Mouse (Mus musculus): ENCODE results near the gene Rnf43.

Gene Rnf43

GRCm38 (mm10) chr11:87745632-87746555 lies 83.4 kb downstream of the Rnf43 start:
- DNase-seq (ENCODE audit: low read depth): no peak

DNA sequence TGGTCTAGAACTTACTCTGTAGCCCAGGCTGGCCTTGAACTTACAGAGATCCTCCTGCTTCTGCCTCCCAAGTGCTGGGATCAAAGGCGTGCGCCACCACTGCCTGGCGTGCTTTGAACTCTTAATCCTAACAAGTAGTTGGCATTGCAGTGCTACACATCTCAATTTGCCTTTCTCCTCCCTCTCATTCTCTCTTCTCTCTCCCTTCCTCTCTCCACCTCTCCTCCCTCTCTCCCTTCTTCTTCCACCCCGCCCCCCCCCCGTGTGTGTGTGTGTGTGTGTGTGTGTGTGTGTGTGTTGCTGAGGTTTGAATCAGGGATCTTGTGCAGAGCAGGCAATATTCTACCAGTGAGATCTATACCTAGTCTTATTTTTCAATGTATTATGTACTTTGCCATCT lies 84.8 kb downstream of the Rnf43 start:
- no peak for DNase-seq (ENCODE audit: low read depth)

- DNase-seq (ENCODE audit: low read depth): no peak
Measured at GRCm38 (mm10) chr11:87747716-87748115, 85.2 kb downstream of the Rnf43 start.

DNA sequence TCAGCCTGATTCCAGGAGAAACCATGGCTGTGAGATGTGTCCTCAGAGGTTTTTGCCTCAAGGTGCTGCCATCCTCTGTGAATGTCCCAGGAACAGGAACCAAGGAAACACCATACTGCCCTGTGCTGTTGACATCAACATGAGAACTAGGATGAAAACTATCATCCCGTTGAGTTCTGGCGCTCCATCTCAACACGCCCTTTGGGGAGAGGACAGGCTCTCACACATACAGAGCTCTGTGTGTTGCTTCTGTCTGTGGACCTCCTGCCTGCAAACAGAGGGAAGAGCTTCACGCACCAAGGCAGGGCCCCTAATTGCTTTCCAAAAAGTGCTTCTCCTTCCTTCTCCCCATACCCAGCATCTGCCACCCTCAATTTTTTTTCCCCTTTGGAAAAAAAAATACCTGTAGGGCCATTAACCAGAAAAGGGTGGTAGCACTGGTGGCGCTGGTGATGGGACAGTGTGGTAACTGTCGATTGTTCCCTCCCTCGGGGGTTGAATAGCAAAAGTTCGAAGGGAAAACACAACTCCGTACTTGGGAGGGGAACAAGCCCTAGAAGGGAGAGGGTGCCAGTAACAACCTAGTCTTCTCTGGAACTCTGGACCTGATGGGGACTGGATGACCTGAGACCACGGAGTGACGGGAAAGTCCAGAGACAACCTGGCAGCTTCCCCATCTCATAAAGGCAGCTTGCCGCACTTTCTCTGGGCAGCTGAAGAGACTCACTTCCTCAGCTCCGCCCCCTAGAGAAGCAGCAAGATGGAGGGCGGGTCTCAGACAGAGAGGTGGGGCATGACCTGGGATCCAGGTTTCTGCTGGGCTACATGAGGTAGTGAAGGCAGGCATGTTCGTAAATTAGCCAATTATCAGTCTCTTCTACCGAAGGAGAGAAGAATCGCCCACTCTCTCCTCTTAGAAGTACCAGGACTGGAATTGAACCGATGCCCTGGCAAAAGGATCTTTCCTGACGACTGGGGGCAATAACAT lies 85.9 kb downstream of the Rnf43 start:
- DNase-seq (ENCODE audit: low read depth): peak; percentile 92

- peak; percentile 94 for DNase-seq (ENCODE audit: low read depth)
Measured at GRCm38 (mm10) chr11:87749192-87750042, 86.9 kb downstream of the Rnf43 start.

GRCm38 (mm10) chr11:87750043-87750421 lies 87.5 kb downstream of the Rnf43 start:
- no peak for DNase-seq (ENCODE audit: low read depth)

DNA sequence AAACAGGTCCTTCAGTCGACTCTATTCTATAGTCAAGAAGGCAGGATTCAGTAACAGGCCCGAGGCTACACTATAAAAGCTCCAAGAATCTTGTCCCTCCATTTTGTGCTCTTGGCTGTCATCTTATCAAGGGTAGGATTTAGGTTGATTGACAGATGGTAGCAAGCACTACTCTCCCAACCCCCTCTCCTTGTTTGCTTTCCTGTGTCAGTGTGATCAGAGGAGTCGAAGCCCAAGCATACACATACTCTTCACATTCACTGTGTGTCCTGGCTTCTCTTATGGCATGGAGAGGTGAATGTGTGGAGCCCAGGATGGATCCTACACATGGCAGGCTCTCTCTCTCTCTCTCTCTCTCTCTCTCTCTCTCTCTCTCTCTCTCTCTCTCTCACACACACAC lies 88.0 kb downstream of the Rnf43 start:
- DNase-seq (ENCODE audit: low read depth): peak; percentile 88

DNA sequence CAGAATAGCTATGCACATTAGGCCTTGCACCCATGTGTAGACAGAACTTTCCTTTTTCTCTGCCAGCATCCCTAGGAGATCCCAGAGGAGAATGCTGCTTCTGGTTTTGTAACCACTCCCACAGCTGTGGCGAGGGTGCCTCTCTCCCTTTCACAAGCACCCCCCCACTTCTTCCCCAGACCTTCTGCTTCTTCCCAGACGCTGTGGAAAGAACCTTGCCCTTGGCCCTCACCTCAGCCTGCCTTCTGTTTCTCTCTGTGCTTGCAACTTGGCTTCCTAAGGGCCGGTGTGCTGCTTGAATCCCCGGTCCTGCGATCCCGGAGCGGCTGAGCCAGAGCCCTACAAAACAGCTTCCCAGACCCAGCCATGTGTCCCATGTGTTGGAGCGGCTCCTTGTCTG lies 88.5 kb downstream of the Rnf43 start:
- peak; percentile 66 for DNase-seq (ENCODE audit: low read depth)

DNA sequence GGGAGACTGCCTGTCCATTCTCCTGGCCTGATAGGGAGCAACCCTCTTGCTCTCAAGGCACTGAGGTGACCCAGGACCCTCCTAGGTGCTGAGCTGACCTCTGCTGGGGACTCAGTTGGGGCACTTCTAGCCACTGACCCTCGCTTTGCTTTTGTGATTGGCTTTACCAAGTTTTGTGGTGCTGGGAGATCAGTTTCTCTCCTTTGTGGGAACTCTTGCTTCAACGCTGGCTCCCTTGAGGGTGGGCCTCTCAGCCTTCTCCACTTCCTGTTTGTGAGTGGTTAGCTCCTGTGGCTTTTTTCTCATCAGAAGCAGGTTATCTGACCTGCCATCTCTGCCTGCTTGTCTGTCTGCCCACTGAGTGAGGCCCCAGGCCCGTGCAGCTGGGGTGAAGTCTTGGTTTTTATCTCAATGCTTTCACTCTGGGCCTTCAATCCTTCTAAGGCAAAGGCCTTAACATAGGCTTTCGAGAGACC lies 89.0 kb downstream of the Rnf43 start:
- peak; percentile 88 for DNase-seq (ENCODE audit: low read depth)

GRCm38 (mm10) chr11:87752307-87752706 lies 89.8 kb downstream of the Rnf43 start:
- DNase-seq (ENCODE audit: low read depth): no peak

DNA sequence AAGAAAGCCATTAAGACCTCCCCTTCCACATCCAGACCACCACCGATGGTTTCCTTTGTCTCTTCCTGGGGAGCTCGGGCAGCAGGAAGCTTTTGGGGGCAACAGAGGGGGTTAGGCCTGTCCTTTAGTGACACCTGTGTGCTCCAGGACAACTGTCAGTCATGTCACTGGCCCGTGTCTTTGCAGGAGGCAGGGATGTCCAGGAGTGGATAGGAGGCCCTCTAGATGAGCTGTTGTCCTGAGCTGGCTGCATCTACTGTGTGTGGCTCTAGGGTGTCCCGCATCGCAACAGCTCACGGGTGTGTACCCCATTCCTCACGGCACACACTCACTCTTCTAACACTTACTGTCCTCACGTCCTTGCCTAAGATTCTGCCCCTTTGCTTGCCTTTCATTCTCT lies 90.7 kb downstream of the Rnf43 start:
- no peak for DNase-seq (ENCODE audit: low read depth)

DNA sequence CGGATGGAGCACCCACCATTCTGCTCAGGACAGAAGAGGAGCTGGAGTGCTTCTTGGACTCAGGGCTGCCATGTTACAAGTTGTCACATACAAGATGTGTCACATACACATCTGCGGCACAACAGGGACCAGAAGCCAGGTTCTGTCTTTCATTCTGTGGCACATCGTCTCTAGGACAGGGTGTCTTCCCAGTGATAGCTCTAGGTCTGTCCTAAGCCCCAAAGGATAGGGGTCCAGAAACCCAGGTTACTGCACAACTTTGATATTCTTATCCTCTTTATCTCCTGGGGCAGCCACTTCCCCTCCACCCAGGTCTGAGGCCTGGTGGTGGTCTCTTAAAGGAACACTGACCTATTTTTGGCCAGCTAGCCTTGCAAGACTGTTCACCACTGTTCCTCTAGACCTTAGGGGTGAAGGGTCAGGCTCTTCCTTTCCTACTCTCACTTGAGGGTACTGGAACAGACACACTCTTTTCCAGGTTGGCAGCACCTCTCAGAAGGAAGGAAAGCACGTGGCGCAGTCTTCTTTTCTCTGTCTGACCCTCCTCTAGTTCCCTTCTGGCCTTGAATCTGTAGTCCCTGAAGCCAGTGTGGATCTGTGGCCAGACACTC lies 91.5 kb downstream of the Rnf43 start:
- DNase-seq (ENCODE audit: low read depth): peak; percentile 53

DNA sequence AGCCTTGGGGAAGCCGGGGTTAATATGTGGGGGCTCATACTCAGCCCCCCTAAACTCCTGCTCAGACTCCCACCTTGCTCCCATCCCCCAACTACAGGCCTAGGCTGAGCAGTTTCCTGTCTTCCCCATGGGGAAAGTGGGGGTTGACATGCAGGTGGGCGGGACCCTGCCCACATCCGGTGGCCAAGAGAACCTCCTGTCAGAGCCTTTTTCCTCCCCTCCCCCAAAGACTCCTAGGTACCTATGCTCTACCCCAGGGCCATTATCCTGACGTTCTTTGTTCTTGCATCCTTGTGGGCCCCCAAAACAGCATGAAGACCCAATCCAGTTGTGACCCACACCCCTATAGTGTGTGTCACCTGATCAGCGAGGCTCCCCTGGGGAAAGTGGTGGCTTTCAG lies 92.1 kb downstream of the Rnf43 start:
- DNase-seq (ENCODE audit: low read depth): peak; percentile 87

DNA sequence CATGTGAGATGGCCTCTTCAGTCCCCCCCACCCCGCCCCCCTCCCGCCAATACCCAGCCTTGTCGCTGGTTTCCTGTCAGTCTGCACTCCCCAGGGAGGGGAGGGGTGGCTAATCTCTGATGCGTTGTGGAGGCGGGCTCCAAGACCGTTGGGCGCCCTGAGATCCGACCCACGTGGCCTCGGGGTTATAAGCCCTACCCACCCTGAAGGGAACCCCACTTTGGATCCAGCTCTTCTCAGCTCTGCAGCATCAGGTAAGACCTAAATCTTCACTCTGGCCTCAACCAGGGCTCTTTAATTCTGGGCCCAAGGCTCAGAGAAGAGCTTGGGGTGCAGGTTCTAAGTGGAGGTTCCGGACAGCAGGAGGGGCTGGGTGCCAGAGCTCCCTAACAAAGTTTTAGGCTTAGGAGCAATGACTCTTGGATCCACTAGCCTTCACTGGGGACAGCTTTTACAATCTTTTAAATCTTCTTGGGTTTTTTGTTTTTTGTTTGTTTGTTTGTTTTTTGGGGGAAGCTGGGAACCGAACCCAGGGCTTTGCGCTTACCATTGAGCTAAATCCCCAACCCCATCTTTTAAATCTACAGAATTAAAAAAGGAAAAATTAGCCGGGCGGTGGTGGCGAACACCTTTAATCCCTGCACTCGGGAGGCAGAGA lies 93.0 kb downstream of the Rnf43 start:
- peak; percentile 99 for DNase-seq (ENCODE audit: low read depth)

GRCm38 (mm10) chr11:87756251-87756820 lies 93.8 kb downstream of the Rnf43 start:
- DNase-seq (ENCODE audit: low read depth): peak; percentile 83

GRCm38 (mm10) chr11:87757001-87757954 lies 94.8 kb downstream of the Rnf43 start:
- peak; percentile 80 for DNase-seq (ENCODE audit: low read depth)

DNA sequence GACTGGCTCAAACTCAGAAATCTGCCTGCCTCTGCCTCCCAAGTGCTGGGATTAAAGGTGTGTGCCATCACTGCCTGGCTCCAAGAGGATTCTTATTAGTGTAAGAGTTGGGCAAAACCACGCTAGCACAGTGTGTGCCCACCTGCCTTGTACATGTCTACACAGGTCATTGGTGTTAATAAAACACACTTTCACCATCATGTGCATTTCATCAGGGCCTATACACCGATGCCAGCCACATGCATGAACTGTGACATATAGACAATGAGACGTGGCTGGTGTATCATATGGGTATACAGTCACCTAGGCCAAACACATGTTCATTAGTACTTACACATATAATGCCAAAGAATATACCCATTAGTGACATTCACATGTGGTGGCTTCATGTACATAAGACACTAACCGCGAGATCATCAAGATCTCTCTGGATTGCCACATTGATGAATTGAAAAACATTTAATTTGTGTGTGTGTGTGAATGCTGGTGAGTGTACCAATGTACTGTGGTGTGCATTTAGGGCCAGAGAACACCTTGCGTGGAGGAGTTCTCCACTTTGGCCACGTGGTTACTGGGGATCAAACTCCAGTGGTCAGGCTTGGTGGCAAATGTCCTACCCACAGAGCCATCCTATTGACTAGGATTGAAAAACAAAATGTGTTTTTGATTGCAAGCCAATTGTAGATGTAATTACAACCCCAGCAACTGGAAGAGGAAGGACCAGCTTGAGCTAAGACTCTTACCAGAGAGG lies 95.8 kb downstream of the Rnf43 start:
- DNase-seq (ENCODE audit: low read depth): peak; percentile 81

DNA sequence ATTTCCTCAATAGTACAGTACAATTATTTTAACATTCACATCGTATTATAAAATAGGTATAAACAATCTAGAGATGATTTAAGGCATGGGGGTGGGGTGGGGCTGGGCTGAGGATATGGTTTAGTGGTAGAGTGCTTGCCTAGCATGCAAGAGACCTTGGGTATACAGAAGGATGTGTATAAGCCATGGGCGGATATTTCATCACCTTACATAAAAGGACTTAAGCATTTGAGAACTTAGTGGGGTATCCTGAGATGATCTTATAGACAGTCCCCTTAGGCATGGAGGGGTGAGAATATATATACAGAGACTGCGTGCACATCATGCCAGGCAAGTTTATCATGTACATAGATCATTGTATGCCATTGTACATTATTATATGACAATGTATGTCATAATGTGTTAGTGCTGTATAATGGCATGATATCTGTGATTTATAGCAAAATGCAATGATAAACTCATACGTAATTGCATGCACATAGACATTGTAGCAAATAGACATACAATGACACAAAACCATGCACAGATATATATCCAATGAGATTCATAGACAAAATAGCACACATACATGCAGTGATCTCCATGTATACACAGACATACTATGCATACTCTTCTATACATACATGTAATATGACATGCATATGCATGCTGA lies 96.6 kb downstream of the Rnf43 start:
- DNase-seq (ENCODE audit: low read depth): no peak
